Mouse (Mus musculus) forebrain, postnatal 0 days (tissue): ENCODE measurements around the gene Dlg1. TPM values are rescaled to one million over a fixed set of nuclear protein-coding genes. Genes with fewer than 3 reads are reported as not detected.

Source experiments
- ATAC-seq: fragments of 200-750 bp; cut with Nextera tagmentation; 2 replicates; pipeline ENCODE4 v1.8.0; 2017; ENCODE audit warnings: mild to moderate bottlenecking, moderate library complexity
- DNase-seq: peaks from one replicate; pipeline ENCODE4 v3.0.0-alpha.2; 2015
- H3K27ac ChIP-seq: fragments of 300-500 bp; sonication (generic); 2 replicates; pipeline ENCODE4 v1.5.1; 2014; ENCODE audit warnings: low read depth, mild to moderate bottlenecking, antibody characterized with exemption, low read length, moderate library complexity, mixed read lengths
- H3K27me3 ChIP-seq: fragments of 300-500 bp; sonication (generic); 2 replicates; pipeline ENCODE4 v1.6.1; 2014; ENCODE audit warnings: mild to moderate bottlenecking, low read length, mixed read lengths; ENCODE audit not compliant: insufficient read depth
- H3K36me3 ChIP-seq: fragments of 300-500 bp; sonication (generic); 2 replicates; pipeline ENCODE4 v1.6.1; 2014; ENCODE audit warnings: mild to moderate bottlenecking, moderate library complexity; ENCODE audit not compliant: insufficient read depth
- H3K4me1 ChIP-seq: fragments of 300-500 bp; sonication (generic); 2 replicates; pipeline ENCODE4 v1.6.1; 2014; ENCODE audit warnings: antibody characterized with exemption; ENCODE audit not compliant: insufficient read depth
- H3K4me2 ChIP-seq: fragments of 300-500 bp; sonication (generic); 2 replicates; pipeline ENCODE4 v1.6.1; 2014; ENCODE audit warnings: low read depth, mild to moderate bottlenecking, moderate library complexity
- H3K4me3 ChIP-seq: fragments of 300-500 bp; sonication (generic); 2 replicates; pipeline ENCODE4 v1.5.1; 2014; ENCODE audit warnings: low read depth, low read length, mixed read lengths
- H3K9ac ChIP-seq: fragments of 300-500 bp; sonication (generic); 2 replicates; pipeline ENCODE4 v1.6.1; 2014; ENCODE audit warnings: mild to moderate bottlenecking
- H3K9me3 ChIP-seq: fragments of 300-500 bp; sonication (generic); 2 replicates; pipeline ENCODE4 v1.6.1; 2016; ENCODE audit warnings: low read length
- CTCF ChIP-seq: sonication (generic); IDR thresholded peaks from 2 replicates; pipeline ENCODE4 v1.5.1; 2016; ENCODE audit warnings: antibody characterized with exemption, control low read depth, low read depth
- WGBS: fragments of 180-500 bp; shearing (Covaris S2); extraction: QIAGEN DNeasy Blood & Tissue Kit; methylation state at CpG from one replicate; pipeline ENCODE4 v1.1.7; 2014; 5-methylcytosine and 5-hydroxymethylcytosine counted together
- polyA plus RNA-seq: library from polyadenylated mRNA; unstranded; fragments of >200 nt; fragmentation: Nextera tagmentation; extraction: Ambion mirVana; gene quantifications from 2 replicates; pipeline ENCODE4 v1.2.1, GENCODE M21; 2015
- total RNA-seq: library from RNA; depleted of rRNA; stranded (reverse); fragments of >200 nt; gene quantifications from 2 replicates; pipeline ENCODE4 v1.2.3, GENCODE M21; 2014

Dlg1 gene
- total and polyA plus RNA-seq, 2 experiments from 2014 or later, result 11.3 to 37.7 TPM

GRCm38 (mm10) chr16:31677463-31677862 is 14.2 kb downstream of the Dlg1 start:
- no peaks in the 10 kb centered on the region for H3K27me3 ChIP-seq
- no peaks in the 10 kb centered on the region for H3K36me3 ChIP-seq
- no peak overlapping the region for H3K9ac ChIP-seq
- no peak overlapping the region for H3K27ac ChIP-seq
- TF ChIP-seq CTCF, result no peak
- no peaks in the 10 kb centered on the region for H3K9me3 ChIP-seq
- H3K4me1 ChIP-seq, result no peaks in the 10 kb centered on the region
- DNase-seq (no peak), ATAC-seq (no peak)
- H3K4me3 ChIP-seq, result no peak overlapping the region
- H3K4me2 ChIP-seq, result no peak overlapping the region
- 87% methylated on average over 4 of the region's 4 CpGs for WGBS

GRCm38 (mm10) chr16:31682291-31682690 is 19.0 kb downstream of the Dlg1 start:
- no peaks in the 10 kb centered on the region for H3K36me3 ChIP-seq
- no peaks in the 10 kb centered on the region for H3K4me1 ChIP-seq
- H3K4me3 ChIP-seq, result no peak overlapping the region
- 94% methylated on average over 6 of the region's 6 CpGs for WGBS
- no peak overlapping the region for H3K27ac ChIP-seq
- no peak for TF ChIP-seq CTCF
- H3K9ac ChIP-seq, result no peak overlapping the region
- ATAC-seq, result no peak
- DNase-seq, result no peak
- H3K9me3 ChIP-seq, result no peaks in the 10 kb centered on the region
- no peaks in the 10 kb centered on the region for H3K27me3 ChIP-seq
- H3K4me2 ChIP-seq, result no peak overlapping the region

- Histone ChIP-seq H3K36me3 (no peaks in the 10 kb centered on the region), H3K9ac (no peak overlapping the region), H3K4me1 (no peaks in the 10 kb centered on the region), H3K27me3 (no peaks in the 10 kb centered on the region), H3K4me2 (no peak overlapping the region), H3K9me3 (no peaks in the 10 kb centered on the region), H3K27ac (no peak overlapping the region), H3K4me3 (no peak overlapping the region)
- no peak for DNase-seq
- WGBS, result 73% methylated on average over 9 of the region's 9 CpGs
- no peak for TF ChIP-seq CTCF
- no peak for ATAC-seq
These were observed 20.6 kb downstream of the Dlg1 start for GRCm38 (mm10) chr16:31683670-31684430.

- no peaks in the 10 kb centered on the region for H3K36me3 ChIP-seq
- no peak for TF ChIP-seq CTCF
- no peak for ATAC-seq
- no peak overlapping the region for H3K9ac ChIP-seq
- H3K4me3 ChIP-seq, result no peak overlapping the region
- H3K27ac ChIP-seq, result no peak overlapping the region
- no peak for DNase-seq
- no peaks in the 10 kb centered on the region for H3K9me3 ChIP-seq
- WGBS, result 71% methylated on average over 4 of the region's 4 CpGs
- H3K27me3 ChIP-seq, result no peaks in the 10 kb centered on the region
- no peaks in the 10 kb centered on the region for H3K4me1 ChIP-seq
- H3K4me2 ChIP-seq, result no peak overlapping the region
These were observed 21.5 kb downstream of the Dlg1 start for GRCm38 (mm10) chr16:31684771-31685170.

- no peak for TF ChIP-seq CTCF
- H3K9me3 ChIP-seq, result no peaks in the 10 kb centered on the region
- no peak overlapping the region for H3K4me2 ChIP-seq
- H3K36me3 ChIP-seq, result no peaks in the 10 kb centered on the region
- no peaks in the 10 kb centered on the region for H3K4me1 ChIP-seq
- no peak overlapping the region for H3K27ac ChIP-seq
- DNase-seq (no peak), ATAC-seq (no peak)
- no peak overlapping the region for H3K9ac ChIP-seq
- H3K27me3 ChIP-seq, result no peaks in the 10 kb centered on the region
- no peak overlapping the region for H3K4me3 ChIP-seq
These were observed 24.5 kb downstream of the Dlg1 start for GRCm38 (mm10) chr16:31687766-31688165.

GRCm38 (mm10) chr16:31695286-31696020 is 32.2 kb downstream of the Dlg1 start:
- ATAC-seq, result 0 out of 2 replicates have a peak, but pooled peaks have one; percentile 32
- H3K4me2 ChIP-seq, result peak overlapping the region; percentile 45
- 17% methylated on average over 11 of the region's 11 CpGs for WGBS
- no peaks in the 10 kb centered on the region for H3K4me1 ChIP-seq
- no peaks in the 10 kb centered on the region for H3K27me3 ChIP-seq
- H3K9me3 ChIP-seq, result no peaks in the 10 kb centered on the region
- H3K9ac ChIP-seq, result peak overlapping the region; percentile 33; the same call in 1 of the 2 replicates
- DNase-seq, result peak; percentile 42
- no peak for TF ChIP-seq CTCF
- H3K4me3 ChIP-seq, result peak overlapping the region; percentile 35
- peak overlapping the region; percentile 47 for H3K27ac ChIP-seq
- no peaks in the 10 kb centered on the region for H3K36me3 ChIP-seq

- Histone ChIP-seq H3K9ac (no peak overlapping the region), H3K4me1 (no peaks in the 10 kb centered on the region), H3K27ac (no peak overlapping the region), H3K4me3 (no peak overlapping the region), H3K4me2 (peak overlapping the region; percentile 33), H3K36me3 (no peaks in the 10 kb centered on the region), H3K9me3 (no peaks in the 10 kb centered on the region), H3K27me3 (no peaks in the 10 kb centered on the region)
- 71% methylated on average over 6 of the region's 6 CpGs for WGBS
- ATAC-seq (no peak), DNase-seq (no peak)
- no peak for TF ChIP-seq CTCF
These were observed 33.1 kb downstream of the Dlg1 start for GRCm38 (mm10) chr16:31696367-31696766.
